ENCODE assay signal across 8 mouse cellular contexts in genomic region chr1:189012846-189013586, GRCm38 (mm10). TPM values are rescaled to one million over a fixed set of nuclear protein-coding genes. Genes with fewer than 3 reads are reported as not detected.
A peak's percentile ranks its signal among the peaks of the same experiment; 100 is the strongest.
DNase-seq lines count a peak whose midpoint lies in the region; ATAC-seq and TF ChIP-seq lines count a peak whose summit lies in the region.

No protein-coding gene starts in this region.

- no peak overlapping the region for H3K9ac ChIP-seq in hindbrain, embryonic 15.5 days
- H3K9ac ChIP-seq in liver, postnatal 0 days (replicated peaks): no peak overlapping the region
- no peak overlapping the region for H3K9ac ChIP-seq in stomach, embryonic 15.5 days

- no peaks in the 10 kb centered on the region for H3K9me3 ChIP-seq in hindbrain, embryonic 15.5 days
- H3K9me3 ChIP-seq in liver, postnatal 0 days (ENCODE audit: low read length): no peaks in the 10 kb centered on the region
- H3K9me3 ChIP-seq in stomach, embryonic 15.5 days: no peaks in the 10 kb centered on the region

- H3K4me2 ChIP-seq in hindbrain, embryonic 15.5 days: peak overlapping the region; percentile 35
- H3K4me2 ChIP-seq in liver, postnatal 0 days (ENCODE audit: low read depth, low read length): peak overlapping the region; percentile 46
- H3K4me2 ChIP-seq in stomach, embryonic 15.5 days: peak overlapping the region; percentile 46

- no peaks in the 10 kb centered on the region for H3K36me3 ChIP-seq in hindbrain, embryonic 15.5 days
- no peaks in the 10 kb centered on the region for H3K36me3 ChIP-seq in liver, postnatal 0 days (replicated peaks; ENCODE audit: insufficient read depth, low read length)
- no peaks in the 10 kb centered on the region for H3K36me3 ChIP-seq in stomach, embryonic 15.5 days

- H3K27ac ChIP-seq in hindbrain, embryonic 15.5 days (replicated peaks): 0 out of 2 replicates have a peak overlapping the region, but pooled peaks have one; percentile 26
- no peak overlapping the region for H3K27ac ChIP-seq in liver, postnatal 0 days (ENCODE audit: low read depth)
- H3K27ac ChIP-seq in stomach, embryonic 15.5 days: no peak overlapping the region

- TF ChIP-seq EP300 in liver, postnatal 0 days (IDR thresholded peaks at IDR 0.05; ENCODE audit: low read depth): no peak

- DNase-seq in adrenal gland, adult 8-10 months: peak; percentile 28
- no peak for DNase-seq in adrenal gland, postnatal 4 days (ENCODE audit: low spot score in 2 of 2)
- peak; percentile 41 for DNase-seq in adrenal gland, postnatal 10 days
- DNase-seq in liver, postnatal 0 days: peak; percentile 46
- DNase-seq in layer of hippocampus, adult 9-10 months (ENCODE audit: low spot score): no peak

- ATAC-seq in hindbrain, embryonic 15.5 days (ENCODE audit: low FRiP score, low read depth): 0 out of 2 replicates have a peak, but pooled peaks have one; percentile 8
- ATAC-seq in liver, postnatal 0 days: peak; percentile 64
- ATAC-seq in stomach, embryonic 15.5 days (ENCODE audit: insufficient read depth, low FRiP score, low read depth): 0 out of 2 replicates have a peak, but pooled peaks have one; percentile 15
- no peak for ATAC-seq in CD4-positive, CD25-positive, alpha-beta regulatory T cell, adult 4 months

- H3K4me1 ChIP-seq in hindbrain, embryonic 15.5 days (replicated peaks): peaks cover 15% of the 10 kb centered on the region
- peaks cover 10% of the 10 kb centered on the region for H3K4me1 ChIP-seq in liver, postnatal 0 days (ENCODE audit: insufficient read depth)
- H3K4me1 ChIP-seq in stomach, embryonic 15.5 days: peaks cover 9% of the 10 kb centered on the region

- WGBS in hindbrain, embryonic 15.5 days: 6% methylated on average over 16 of the region's 16 CpGs
- 10% methylated on average over 16 of the region's 16 CpGs for WGBS in liver, postnatal 0 days (ENCODE audit: insufficient replicate concordance)
- 2% methylated on average over 16 of the region's 16 CpGs for WGBS in stomach, embryonic 15.5 days

- no peak for TF ChIP-seq CTCF in liver, postnatal 0 days (IDR thresholded peaks at IDR 0.05; ENCODE audit: low read depth)

- peaks cover 11% of the 10 kb centered on the region; the same call in 1 of the 2 replicates for H3K27me3 ChIP-seq in hindbrain, embryonic 15.5 days
- no peaks in the 10 kb centered on the region for H3K27me3 ChIP-seq in liver, postnatal 0 days (ENCODE audit: insufficient read depth, low read length)
- 0 out of 2 replicates have a peak, but pooled peaks cover 3% of the 10 kb centered on the region for H3K27me3 ChIP-seq in stomach, embryonic 15.5 days (replicated peaks)

- H3K4me3 ChIP-seq in hindbrain, embryonic 15.5 days: no peak overlapping the region
- no peak overlapping the region for H3K4me3 ChIP-seq in liver, postnatal 0 days (ENCODE audit: low read depth, low read length)
- H3K4me3 ChIP-seq in stomach, embryonic 15.5 days (replicated peaks): peak overlapping the region; percentile 9; the same call in 1 of the 2 replicates

RNA-seq across cellular contexts. Expression of gene Kctd3, which starts 5.4 kb away (rescaled TPM):
- total RNA-seq in adrenal gland, adult 8-10 months (2022): 10 to 100 TPM; 25.9 to 31.7 (median 27.8) TPM
- 10 to 100 TPM; 43.7 to 48.6 TPM for total RNA-seq in adrenal gland, postnatal 4 days (2021)
- total RNA-seq in adrenal gland, postnatal 10 days (2021): 10 to 100 TPM; 47.7 to 53.3 TPM
- polyA plus RNA-seq in hindbrain, embryonic 15.5 days (2015; fragmentation: Nextera tagmentation; extraction: Ambion mirVana): 48.3 and 53.3 TPM in 2 replicates
- polyA plus RNA-seq in liver, postnatal 0 days (2015; fragmentation: Nextera tagmentation; extraction: Ambion mirVana): 6.0 TPM in 2 replicates
- polyA plus RNA-seq in stomach, embryonic 15.5 days (2015; fragmentation: Nextera tagmentation; extraction: Ambion mirVana): 27.8 and 29.1 TPM in 2 replicates
- 1 to 10 TPM; 5.9 to 8.2 TPM for polyA plus RNA-seq in CD4-positive, CD25-positive, alpha-beta regulatory T cell, adult 4 months (2017; shearing (Covaris generic))

Comparison
In these comparisons a context has a peak if more than half of its experiments do, and no peak if none do; other contexts are left out.
1. DNase-seq: peak in adrenal gland, adult 8-10 months (single experiment), adrenal gland, postnatal 10 days (single experiment) and liver, postnatal 0 days (single experiment); none in adrenal gland, postnatal 4 days (0 of 2) and layer of hippocampus, adult 9-10 months (single experiment).
2. Peak in every context shown above with its lines, with median percentiles within 50 percentile points of each other: H3K4me2 ChIP-seq.